In the genomic region with DNA sequence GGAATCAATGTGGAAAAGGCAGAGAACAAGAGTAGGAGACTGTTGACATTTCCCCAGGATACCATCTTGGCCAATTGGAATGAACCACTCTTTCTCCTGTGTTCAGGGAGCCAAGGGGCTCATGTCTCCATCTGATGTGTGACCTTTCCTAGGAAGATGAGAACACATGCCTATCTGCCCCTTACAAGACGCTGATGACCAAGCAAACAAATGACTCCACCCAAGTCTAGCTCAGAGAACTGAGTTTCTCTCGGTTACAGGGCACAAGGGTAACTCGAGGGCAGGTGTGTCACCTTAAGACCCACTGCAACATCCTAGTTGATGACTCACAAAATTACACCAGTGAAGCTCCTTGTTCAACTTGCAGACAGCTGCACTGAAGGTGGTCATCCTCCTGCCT, we compare ENCODE assay signal across 19 mouse cellular contexts. TPM values are rescaled to one million over a fixed set of nuclear protein-coding genes. Genes with fewer than 3 reads are reported as not detected.
A peak's percentile ranks its signal among the peaks of the same experiment; 100 is the strongest.
DNase-seq lines count a peak whose midpoint lies in the region; ATAC-seq lines count a peak whose summit lies in the region.
"Had no signal": no experiment of that assay in that cellular context is flagged by ENCODE, and none has a peak within 500 bp of the region (broad histone marks: within the 10 kb centered on the region; RNA-seq: fewer than 3 reads in every experiment).

No protein-coding gene starts in this region.

- DNase-seq in heart, embryonic 10.5 days (ENCODE audit: low spot score) = peak; percentile 72
- DNase-seq in heart, adult 11 months = no peak
- DNase-seq in c-Kit-negative CD71-positive TER-119-positive erythroid progenitor cells, embryonic 14.5 days (ENCODE audit: low read depth, low spot score) = peak; percentile 45
- no peak for DNase-seq in adrenal gland, postnatal 25 days
- no peak for DNase-seq in embryo, embryonic 10.5 days (ENCODE audit: low spot score)
- DNase-seq: adrenal gland, postnatal 10 days; B cell, adult 2 months; cerebellum, adult 2 months; cerebellum, postnatal 10 days; embryo, embryonic 11 days; gastrocnemius, postnatal 14 days; heart, postnatal 10 days had no signal

- no peaks in the 10 kb centered on the region for H3K9me3 ChIP-seq in heart, embryonic 10.5 days
- H3K9me3 ChIP-seq in liver, embryonic 12.5 days (replicated peaks) = no peaks in the 10 kb centered on the region
- no peaks in the 10 kb centered on the region for H3K9me3 ChIP-seq in liver, embryonic 16.5 days (replicated peaks; ENCODE audit: control insufficient read depth, low read length)
- H3K9me3 ChIP-seq: embryonic facial prominence, embryonic 15.5 days; forebrain, embryonic 12.5 days had no signal

- peaks cover 52% of the 10 kb centered on the region for H3K27me3 ChIP-seq in heart, embryonic 10.5 days (ENCODE audit: insufficient read depth, poor library complexity, severe bottlenecking)
- no peaks in the 10 kb centered on the region for H3K27me3 ChIP-seq in liver, embryonic 12.5 days (replicated peaks)
- H3K27me3 ChIP-seq in liver, embryonic 16.5 days (ENCODE audit: control insufficient read depth, insufficient read depth, low read depth, low read length) = no peaks in the 10 kb centered on the region
- H3K27me3 ChIP-seq: embryonic facial prominence, embryonic 15.5 days had no signal

- peak overlapping the region; percentile 37 for H3K4me2 ChIP-seq in liver, embryonic 12.5 days
- H3K4me2 ChIP-seq in liver, embryonic 16.5 days (ENCODE audit: low read depth, low read length) = peak overlapping the region; percentile 18
- H3K4me2 ChIP-seq: embryonic facial prominence, embryonic 15.5 days; forebrain, embryonic 12.5 days; hindbrain, embryonic 14.5 days had no signal

- no peaks in the 10 kb centered on the region for H3K4me1 ChIP-seq in heart, embryonic 10.5 days
- H3K4me1 ChIP-seq in liver, embryonic 12.5 days = peaks cover 73% of the 10 kb centered on the region
- H3K4me1 ChIP-seq in liver, embryonic 16.5 days (ENCODE audit: control insufficient read depth, low read depth, low read length) = peaks cover 50% of the 10 kb centered on the region
- H3K4me1 ChIP-seq: embryonic facial prominence, embryonic 15.5 days had no signal

- H3K9ac ChIP-seq in liver, embryonic 12.5 days = peak overlapping the region; percentile 22; the same call in 1 of the 2 replicates
- no peak overlapping the region for H3K9ac ChIP-seq in liver, embryonic 16.5 days (ENCODE audit: low read depth, low read length)
- H3K9ac ChIP-seq: embryonic facial prominence, embryonic 15.5 days; forebrain, embryonic 12.5 days; hindbrain, embryonic 14.5 days had no signal

- WGBS in heart, embryonic 10.5 days = 80% methylated on average over 3 of the region's 3 CpGs
- WGBS in liver, embryonic 12.5 days (ENCODE audit: insufficient replicate concordance) = 22% methylated on average over 3 of the region's 3 CpGs
- 27% methylated on average over 3 of the region's 3 CpGs for WGBS in liver, embryonic 16.5 days (ENCODE audit: insufficient replicate concordance)

- peak; percentile 48 for ATAC-seq in liver, embryonic 12.5 days
- ATAC-seq in liver, embryonic 16.5 days (ENCODE audit: low read depth) = peak; percentile 13; the same call in 1 of the 2 replicates
- ATAC-seq: forebrain, embryonic 16.5 days; intestine, embryonic 16.5 days had no signal

- H3K4me3 ChIP-seq in heart, embryonic 10.5 days = no peak overlapping the region
- H3K4me3 ChIP-seq in liver, embryonic 12.5 days = no peak overlapping the region
- no peak overlapping the region for H3K4me3 ChIP-seq in liver, embryonic 16.5 days (ENCODE audit: low read depth, low read length)
- H3K4me3 ChIP-seq: embryonic facial prominence, embryonic 15.5 days; forebrain, embryonic 12.5 days had no signal

- H3K36me3 ChIP-seq in heart, embryonic 10.5 days = no peaks in the 10 kb centered on the region
- no peaks in the 10 kb centered on the region for H3K36me3 ChIP-seq in liver, embryonic 12.5 days
- no peaks in the 10 kb centered on the region for H3K36me3 ChIP-seq in liver, embryonic 16.5 days (ENCODE audit: control insufficient read depth, insufficient read depth)
- H3K36me3 ChIP-seq: embryonic facial prominence, embryonic 15.5 days; forebrain, embryonic 12.5 days had no signal

- H3K27ac ChIP-seq in heart, embryonic 10.5 days = no peak overlapping the region
- peak overlapping the region; percentile 95 for H3K27ac ChIP-seq in liver, embryonic 12.5 days
- H3K27ac ChIP-seq in liver, embryonic 16.5 days (ENCODE audit: low read length) = peak overlapping the region; percentile 13; the same call in 1 of the 2 replicates
- H3K27ac ChIP-seq: embryonic facial prominence, embryonic 15.5 days; forebrain, embryonic 12.5 days; hindbrain, embryonic 14.5 days had no signal

RNA-seq across cellular contexts. Expression of a gene that starts 18.1 kb away (rescaled TPM):
- 9.0 and 10.8 TPM in 2 replicates for polyA plus RNA-seq in heart, embryonic 10.5 days (2016; fragmentation: Nextera tagmentation; extraction: Ambion mirVana)
- 9.1 and 9.7 TPM in 2 replicates for polyA plus RNA-seq in liver, embryonic 12.5 days (2016; fragmentation: Nextera tagmentation; extraction: Ambion mirVana)
- 3.1 and 3.3 TPM in 2 replicates for polyA plus RNA-seq in liver, embryonic 16.5 days (2015; fragmentation: Nextera tagmentation; extraction: Ambion mirVana)
- 34.8 and 38.9 TPM in 2 replicates for total RNA-seq in adrenal gland, postnatal 25 days (2021)

RNA-seq across cellular contexts. Expression of a gene that starts 41.6 kb away (rescaled TPM):
- polyA plus RNA-seq in heart, embryonic 10.5 days (2016; fragmentation: Nextera tagmentation; extraction: Ambion mirVana) = 7.2 and 8.9 TPM in 2 replicates
- 8.7 and 15.2 TPM in 2 replicates for polyA plus RNA-seq in liver, embryonic 12.5 days (2016; fragmentation: Nextera tagmentation; extraction: Ambion mirVana)
- polyA plus RNA-seq in liver, embryonic 16.5 days (2015; fragmentation: Nextera tagmentation; extraction: Ambion mirVana) = 14.1 and 14.7 TPM in 2 replicates
- 267 and 689 TPM in 2 replicates for total RNA-seq in adrenal gland, postnatal 25 days (2021)

Comparison
In these comparisons a context has a peak if more than half of its experiments do, and no peak if none do; other contexts are left out.
1. DNase-seq: peak in heart, embryonic 10.5 days (single experiment) and c-Kit-negative CD71-positive TER-119-positive erythroid progenitor cells, embryonic 14.5 days (single experiment); none in heart, adult 11 months (single experiment), adrenal gland, postnatal 25 days (single experiment) and embryo, embryonic 10.5 days (single experiment).